Mouse (Mus musculus) kidney, embryonic 14.5 days (tissue): Measurements from ENCODE around the gene Ndufc2. TPM values are rescaled to one million over a fixed set of nuclear protein-coding genes. Genes with fewer than 3 reads are reported as not detected.

Experiments used
- ATAC-seq: fragments of 200-750 bp; cut with Nextera tagmentation; 2 replicates; pipeline ENCODE4 v1.8.0; 2017; ENCODE audit warnings: moderate number of reproducible peaks, mild to moderate bottlenecking, moderate TSS enrichment, moderate library complexity; ENCODE audit not compliant: low FRiP score, low TSS enrichment
- H3K27ac ChIP-seq: fragments of 300-500 bp; sonication (generic); 2 replicates; pipeline ENCODE4 v1.5.1; 2014; ENCODE audit warnings: low read depth, mild to moderate bottlenecking, low read length, moderate library complexity, mixed read lengths
- H3K27me3 ChIP-seq: fragments of 300-500 bp; sonication (generic); 2 replicates; pipeline ENCODE4 v1.6.1; 2014; ENCODE audit warnings: mild to moderate bottlenecking, low read length; ENCODE audit not compliant: control insufficient read depth, insufficient read depth
- H3K36me3 ChIP-seq: fragments of 300-500 bp; sonication (generic); 2 replicates; pipeline ENCODE4 v1.6.1; 2014; ENCODE audit warnings: low read length, mixed read lengths; ENCODE audit not compliant: control insufficient read depth, insufficient read depth
- H3K4me1 ChIP-seq: fragments of 300-500 bp; sonication (generic); 2 replicates; pipeline ENCODE4 v1.6.1; 2014; ENCODE audit warnings: low read length, mixed read lengths; ENCODE audit not compliant: control insufficient read depth, insufficient read depth
- H3K4me2 ChIP-seq: fragments of 300-500 bp; sonication (generic); replicated peaks from 2 replicates; pipeline ENCODE4 v1.6.1; 2014; ENCODE audit warnings: low read depth, mild to moderate bottlenecking, low read length
- H3K4me3 ChIP-seq: fragments of 300-500 bp; sonication (generic); 2 replicates; pipeline ENCODE4 v1.5.1; 2014; ENCODE audit warnings: mild to moderate bottlenecking, low read length
- H3K9ac ChIP-seq: fragments of 300-500 bp; sonication (generic); 2 replicates; pipeline ENCODE4 v1.6.1; 2014; ENCODE audit warnings: low read depth, mild to moderate bottlenecking, low read length, moderate library complexity
- H3K9me3 ChIP-seq: fragments of 300-500 bp; sonication (generic); 2 replicates; pipeline ENCODE4 v1.6.1; 2016; ENCODE audit warnings: low read length; ENCODE audit not compliant: control insufficient read depth
- WGBS: fragments of 180-500 bp; shearing (Covaris S2); extraction: QIAGEN DNeasy Blood & Tissue Kit; methylation state at CpG from one replicate; pipeline ENCODE4 v1.1.7; 2014; 5-methylcytosine and 5-hydroxymethylcytosine counted together
- polyA plus RNA-seq: library from polyadenylated mRNA; unstranded; fragments of >200 nt; fragmentation: Nextera tagmentation; extraction: Ambion mirVana; gene quantifications from 2 replicates; pipeline ENCODE4 v1.2.1, GENCODE M21; 2014

Ndufc2 gene
- polyA plus RNA-seq, 1 experiment from 2014 or later = 370 TPM

DNA sequence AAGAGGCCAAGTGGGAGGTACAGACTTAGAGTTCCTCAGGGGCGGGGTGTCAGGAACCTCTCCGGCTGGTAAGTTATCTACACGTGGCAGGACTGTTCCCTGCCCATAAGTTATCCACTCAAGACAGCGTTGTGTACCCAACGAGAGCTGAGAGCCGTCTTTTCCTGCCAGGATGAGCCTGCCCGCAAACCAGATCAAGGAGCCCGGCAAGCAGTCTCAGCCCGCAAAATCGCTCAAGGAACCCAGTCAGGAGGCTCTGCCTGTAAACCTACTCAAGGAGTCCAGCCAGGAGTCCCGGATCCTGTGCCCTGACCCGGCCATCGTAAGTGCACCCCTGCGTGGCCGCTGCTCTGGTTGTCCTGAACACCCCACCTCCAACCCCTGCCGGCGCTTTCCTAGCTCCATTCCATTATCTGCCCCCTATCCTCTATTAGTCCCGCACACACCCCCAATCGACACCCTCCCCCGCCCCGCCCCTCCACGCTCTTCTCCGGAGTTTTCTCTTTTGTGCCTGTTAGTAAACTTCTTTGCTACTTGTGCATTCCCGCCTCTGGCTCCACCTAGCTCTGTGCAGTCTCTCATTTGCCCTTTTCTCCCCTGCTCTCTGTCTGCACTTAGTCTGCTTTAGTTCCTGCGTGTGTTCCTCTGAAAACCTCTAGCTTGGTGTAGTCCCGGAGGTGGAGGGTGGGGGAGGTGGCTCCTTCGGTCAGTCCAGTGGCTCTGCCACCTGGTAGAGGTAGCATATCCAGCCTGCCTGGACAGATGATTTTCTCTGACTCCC is 53.5 kb downstream of the Ndufc2 start:
- H3K9me3 ChIP-seq = no peaks in the 10 kb centered on the region
- peak overlapping the region; percentile 26; the same call in 1 of the 2 replicates for H3K27ac ChIP-seq
- peaks cover 5% of the 10 kb centered on the region; the same call in 1 of the 2 replicates for H3K4me1 ChIP-seq
- no peaks in the 10 kb centered on the region for H3K36me3 ChIP-seq
- H3K4me2 ChIP-seq = peak overlapping the region; percentile 90
- H3K4me3 ChIP-seq = peak overlapping the region; percentile 48
- ATAC-seq = peak; percentile 74
- peak overlapping the region; percentile 61 for H3K9ac ChIP-seq
- 2% methylated on average over 27 of the region's 27 CpGs for WGBS
- no peaks in the 10 kb centered on the region for H3K27me3 ChIP-seq

DNA sequence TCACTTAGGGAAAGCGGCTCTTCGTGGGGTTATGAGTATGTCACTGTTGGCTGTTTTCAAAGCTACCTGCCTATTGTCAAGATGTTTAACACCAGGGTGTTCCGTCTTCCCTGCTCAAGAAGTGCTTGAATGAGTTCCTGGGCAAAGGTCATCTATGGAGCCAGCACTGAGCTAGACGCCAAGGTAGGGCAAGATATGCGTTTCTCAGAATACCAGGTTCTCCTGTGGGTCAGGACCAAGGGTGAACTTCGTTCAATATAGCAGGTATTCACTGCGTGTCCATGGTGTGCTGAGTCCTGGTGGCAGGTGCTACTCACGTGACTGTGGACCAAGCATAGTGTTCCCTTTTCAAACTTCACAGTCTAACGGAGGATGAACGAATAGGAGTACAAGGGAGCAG is 55.0 kb downstream of the Ndufc2 start:
- H3K36me3 ChIP-seq = no peaks in the 10 kb centered on the region
- H3K9ac ChIP-seq = no peak overlapping the region
- no peak overlapping the region for H3K4me2 ChIP-seq
- peaks cover 5% of the 10 kb centered on the region; the same call in 1 of the 2 replicates for H3K4me1 ChIP-seq
- ATAC-seq = no peak
- H3K27me3 ChIP-seq = no peaks in the 10 kb centered on the region
- WGBS = 91% methylated on average over 10 of the region's 10 CpGs
- H3K4me3 ChIP-seq = no peak overlapping the region
- no peak overlapping the region for H3K27ac ChIP-seq
- no peaks in the 10 kb centered on the region for H3K9me3 ChIP-seq

- Histone ChIP-seq H3K4me3 (no peak overlapping the region), H3K4me1 (peaks cover 5% of the 10 kb centered on the region; the same call in 1 of the 2 replicates)
- 53% methylated on average over 3 of the region's 3 CpGs for WGBS
Observed at GRCm38 (mm10) chr7:97455577-97455976, 55.8 kb downstream of the Ndufc2 start.

More at GRCm38 (mm10) chr7:97455577-97455976, 55.8 kb downstream of the Ndufc2 start:
- no peaks in the 10 kb centered on the region for H3K36me3 ChIP-seq
- no peaks in the 10 kb centered on the region for H3K27me3 ChIP-seq
- no peak for ATAC-seq
- H3K9me3 ChIP-seq = no peaks in the 10 kb centered on the region
- H3K27ac ChIP-seq = no peak overlapping the region
- no peak overlapping the region for H3K4me2 ChIP-seq
- H3K9ac ChIP-seq = no peak overlapping the region

Other genes with a start within 250 kb of the Ndufc2 start
- 1.8 and 2.4 TPM in 2 replicates for gene Usp35, start 68.0 kb upstream of the Ndufc2 start, polyA plus RNA-seq
- gene Kctd21, start 67.7 kb upstream of the Ndufc2 start, polyA plus RNA-seq = 2.2 and 4.6 TPM in 2 replicates
- gene Alg8, start 28.4 kb upstream of the Ndufc2 start, polyA plus RNA-seq = 48.5 and 48.8 TPM in 2 replicates
- 0.27 and 0.39 TPM in 2 replicates for gene Thrsp, start 17.7 kb downstream of the Ndufc2 start, polyA plus RNA-seq
- 0.58 and 1.1 TPM in 2 replicates for gene Kctd14, start 51.3 kb downstream of the Ndufc2 start, polyA plus RNA-seq
- gene Ints4, start 81.0 kb downstream of the Ndufc2 start, polyA plus RNA-seq = 42.4 and 61.5 TPM in 2 replicates
- gene Aamdc, start 179.5 kb downstream of the Ndufc2 start, polyA plus RNA-seq = 44.4 and 50.8 TPM in 2 replicates
- 19.0 and 28.4 TPM in 2 replicates for gene Rsf1, start 179.9 kb downstream of the Ndufc2 start, polyA plus RNA-seq